Mouse (Mus musculus): Measurements from ENCODE around the gene Trpv1.

DNA sequence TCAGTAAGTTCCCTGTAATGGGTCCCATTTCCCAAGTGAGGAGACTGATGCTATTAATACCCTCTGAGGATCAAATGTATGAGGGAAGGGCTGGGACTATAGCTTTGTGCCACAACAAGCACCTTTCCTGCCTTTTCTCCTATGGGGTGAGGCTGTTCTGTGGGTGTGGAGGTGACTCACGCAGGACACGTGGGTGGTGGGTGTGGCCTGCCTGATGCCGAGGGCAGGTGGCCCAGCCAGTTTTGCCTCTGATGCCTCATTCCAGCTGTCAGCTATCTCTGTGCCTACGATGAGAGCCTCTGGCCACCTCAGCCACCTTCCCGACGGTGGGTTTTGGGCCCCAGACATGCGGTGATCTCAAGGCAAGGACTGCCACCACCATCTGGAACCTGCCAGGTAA, 33.2 kb downstream of the Trpv1 start, which contains the start of gene Trpv3:
- TF ChIP-seq POLR2A (IDR thresholded peaks at IDR 0.05; ENCODE audit: control insufficient read depth, low read depth, low read length) (no peak), CTCF (IDR thresholded peaks at IDR 0.05; ENCODE audit: control insufficient read depth, insufficient read depth, insufficient replicate concordance, low read depth, low read length) (no peak)
